16 mouse cellular contexts compared by ENCODE assay signal in genomic region chr15:79128208-79128607, GRCm38 (mm10). TPM values are rescaled to one million over a fixed set of nuclear protein-coding genes. Genes with fewer than 3 reads are reported as not detected.
DNase-seq lines count a peak whose midpoint lies in the region; ATAC-seq and TF ChIP-seq lines count a peak whose summit lies in the region.
"Had no signal": no experiment of that assay in that cellular context is flagged by ENCODE, and none has a peak within 500 bp of the region (broad histone marks: within the 10 kb centered on the region; RNA-seq: fewer than 3 reads in every experiment).

No protein-coding gene starts in this region.

- TF ChIP-seq CTCF in heart, postnatal 0 days (IDR thresholded peaks at IDR 0.05; ENCODE audit: low read depth), result peak; percentile 44
- TF ChIP-seq CTCF in lung, postnatal 0 days (IDR thresholded peaks at IDR 0.05), result peak; percentile 67

- H3K27ac ChIP-seq in heart, postnatal 0 days (ENCODE audit: low read depth), result no peak overlapping the region
- no peak overlapping the region for H3K27ac ChIP-seq in lung, postnatal 0 days (ENCODE audit: low read length)
- H3K27ac ChIP-seq: embryonic facial prominence, embryonic 15.5 days had no signal

- WGBS in heart, postnatal 0 days, result 94% methylated on average over 5 of the region's 5 CpGs
- 94% methylated on average over 5 of the region's 5 CpGs for WGBS in lung, postnatal 0 days

- H3K27me3 ChIP-seq in heart, postnatal 0 days (ENCODE audit: control insufficient read depth, insufficient read depth, low read length), result no peaks in the 10 kb centered on the region
- no peaks in the 10 kb centered on the region for H3K27me3 ChIP-seq in lung, postnatal 0 days (replicated peaks; ENCODE audit: insufficient read depth, low read length)
- H3K27me3 ChIP-seq: embryonic facial prominence, embryonic 15.5 days had no signal

- no peak for TF ChIP-seq EP300 in heart, postnatal 0 days (IDR thresholded peaks at IDR 0.05; ENCODE audit: low read depth)
- no peak for TF ChIP-seq EP300 in lung, postnatal 0 days (IDR thresholded peaks at IDR 0.05)

- peaks cover 35% of the 10 kb centered on the region for H3K4me1 ChIP-seq in heart, postnatal 0 days (ENCODE audit: control insufficient read depth, insufficient read depth)
- H3K4me1 ChIP-seq in lung, postnatal 0 days (ENCODE audit: insufficient read depth, low read depth, low read length), result peaks cover 14% of the 10 kb centered on the region

- H3K36me3 ChIP-seq in heart, postnatal 0 days (replicated peaks; ENCODE audit: control insufficient read depth, insufficient read depth, low read length), result peaks cover 84% of the 10 kb centered on the region
- H3K36me3 ChIP-seq in lung, postnatal 0 days (ENCODE audit: insufficient read depth, low read length), result peaks cover 39% of the 10 kb centered on the region

- H3K4me2 ChIP-seq in heart, postnatal 0 days (ENCODE audit: low read depth, low read length), result no peak overlapping the region
- H3K4me2 ChIP-seq in lung, postnatal 0 days (replicated peaks; ENCODE audit: low read depth, low read length), result no peak overlapping the region
- H3K4me2 ChIP-seq: embryonic facial prominence, embryonic 15.5 days had no signal

- no peaks in the 10 kb centered on the region for H3K9me3 ChIP-seq in heart, postnatal 0 days (replicated peaks; ENCODE audit: control insufficient read depth, low read length)
- H3K9me3 ChIP-seq in lung, postnatal 0 days (ENCODE audit: low read length), result no peaks in the 10 kb centered on the region
- H3K9me3 ChIP-seq: embryonic facial prominence, embryonic 15.5 days had no signal

- no peak overlapping the region for H3K9ac ChIP-seq in heart, postnatal 0 days (replicated peaks; ENCODE audit: low read depth, low read length)
- H3K9ac ChIP-seq in lung, postnatal 0 days (replicated peaks; ENCODE audit: low read depth), result no peak overlapping the region
- H3K9ac ChIP-seq: embryonic facial prominence, embryonic 15.5 days had no signal

- DNase-seq in heart, postnatal 0 days (ENCODE audit: low spot score), result no peak
- DNase-seq in heart, adult 9 months (ENCODE audit: low spot score in 2 of 2), result no peak
- DNase-seq in lung, postnatal 0 days (ENCODE audit: low spot score), result no peak
- no peak for DNase-seq in lung, postnatal 14 days
- DNase-seq in ES-CJ7 (ENCODE audit: low read depth, low spot score), result peak; percentile 75
- DNase-seq in naive thymus-derived CD4-positive, alpha-beta T cell, adult 2 months (ENCODE audit: low read depth), result peak; percentile 41
- no peak for DNase-seq in left cerebral cortex, adult 11 months (ENCODE audit: low spot score)
- DNase-seq: cerebellum, postnatal 14 days; gastrocnemius, postnatal 36 days; heart, postnatal 36 days; kidney, adult 18-20 months; thymus, postnatal 36 days had no signal

- no peak for ATAC-seq in heart, postnatal 0 days (ENCODE audit: insufficient read depth, low read depth)
- no peak for ATAC-seq in lung, postnatal 0 days
- ATAC-seq in activated CD4-positive, CD25-positive, alpha-beta regulatory T cell, adult 4 months, result no peak
- ATAC-seq: forebrain, embryonic 16.5 days had no signal

- H3K4me3 ChIP-seq in heart, postnatal 0 days (ENCODE audit: low read depth, low read length), result no peak overlapping the region
- H3K4me3 ChIP-seq in lung, postnatal 0 days (ENCODE audit: low read depth, low read length), result no peak overlapping the region
- H3K4me3 ChIP-seq: embryonic facial prominence, embryonic 15.5 days had no signal

RNA-seq across cellular contexts. Expression of gene Polr2f, which starts 12.6 kb away (rescaled TPM):
- 50.2 and 84.8 TPM in 2 replicates for total RNA-seq in heart, postnatal 0 days (2014; rRNA removed; ENCODE audit: low replicate concordance)
- polyA plus RNA-seq in heart, postnatal 0 days (2015; fragmentation: Nextera tagmentation; extraction: Ambion mirVana), result 271 and 286 TPM in 2 replicates
- 243 and 261 TPM in 2 replicates for polyA plus RNA-seq in lung, postnatal 0 days (2015; fragmentation: Nextera tagmentation; extraction: Ambion mirVana)
- polyA plus RNA-seq in activated CD4-positive, CD25-positive, alpha-beta regulatory T cell, adult 4 months (2017; shearing (Covaris generic)), result 100 to 1,000 TPM; 105 to 132 TPM

RNA-seq across cellular contexts. Expression of gene 1700088E04Rik, which starts 12.8 kb away (rescaled TPM):
- 2.2 TPM in 1 of 2 replicates, not detected in the other for total RNA-seq in heart, postnatal 0 days (2014; rRNA removed; ENCODE audit: low replicate concordance)
- 8.8 and 10.7 TPM in 2 replicates for polyA plus RNA-seq in heart, postnatal 0 days (2015; fragmentation: Nextera tagmentation; extraction: Ambion mirVana)
- polyA plus RNA-seq in lung, postnatal 0 days (2015; fragmentation: Nextera tagmentation; extraction: Ambion mirVana), result 29.8 and 30.4 TPM in 2 replicates
- polyA plus RNA-seq in activated CD4-positive, CD25-positive, alpha-beta regulatory T cell, adult 4 months (2017; shearing (Covaris generic)), result 1 to 10 TPM; 7.0 to 7.3 TPM
- total RNA-seq: megakaryocyte, adult 5-6 weeks had no signal

RNA-seq across cellular contexts. Expression of gene Micall1, which starts 19.5 kb away (rescaled TPM):
- total RNA-seq in heart, postnatal 0 days (2014; rRNA removed; ENCODE audit: low replicate concordance), result 45.9 and 52.9 TPM in 2 replicates
- 13.2 and 19.0 TPM in 2 replicates for polyA plus RNA-seq in heart, postnatal 0 days (2015; fragmentation: Nextera tagmentation; extraction: Ambion mirVana)
- polyA plus RNA-seq in lung, postnatal 0 days (2015; fragmentation: Nextera tagmentation; extraction: Ambion mirVana), result 8.4 and 9.1 TPM in 2 replicates
- polyA plus RNA-seq in activated CD4-positive, CD25-positive, alpha-beta regulatory T cell, adult 4 months (2017; shearing (Covaris generic)), result 10 to 100 TPM; 11.1 to 11.3 TPM

RNA-seq across cellular contexts. Expression of gene Sox10, which starts 36.8 kb away (rescaled TPM):
- total RNA-seq in heart, postnatal 0 days (2014; rRNA removed; ENCODE audit: low replicate concordance), result 0.31 and 0.53 TPM in 2 replicates
- 0.12 and 0.34 TPM in 2 replicates for polyA plus RNA-seq in heart, postnatal 0 days (2015; fragmentation: Nextera tagmentation; extraction: Ambion mirVana)
- 0.11 and 0.31 TPM in 2 replicates for polyA plus RNA-seq in lung, postnatal 0 days (2015; fragmentation: Nextera tagmentation; extraction: Ambion mirVana)
- not detected for polyA plus RNA-seq in activated CD4-positive, CD25-positive, alpha-beta regulatory T cell, adult 4 months (2017; shearing (Covaris generic))
- total RNA-seq: megakaryocyte, adult 5-6 weeks had no signal

RNA-seq across cellular contexts. Expression of gene Eif3l, which starts 53.2 kb away (rescaled TPM):
- total RNA-seq in heart, postnatal 0 days (2014; rRNA removed; ENCODE audit: low replicate concordance), result 183 and 210 TPM in 2 replicates
- 114 and 123 TPM in 2 replicates for polyA plus RNA-seq in heart, postnatal 0 days (2015; fragmentation: Nextera tagmentation; extraction: Ambion mirVana)
- polyA plus RNA-seq in lung, postnatal 0 days (2015; fragmentation: Nextera tagmentation; extraction: Ambion mirVana), result 99.3 and 101 TPM in 2 replicates
- 100 to 1,000 TPM; 241 to 298 TPM for polyA plus RNA-seq in activated CD4-positive, CD25-positive, alpha-beta regulatory T cell, adult 4 months (2017; shearing (Covaris generic))

Comparison
In these comparisons a context has a peak if more than half of its experiments do, and no peak if none do; other contexts are left out.
1. DNase-seq: peak in ES-CJ7 (single experiment) and naive thymus-derived CD4-positive, alpha-beta T cell, adult 2 months (single experiment); none in heart, postnatal 0 days (single experiment), heart, adult 9 months (0 of 2), lung, postnatal 0 days (single experiment), lung, postnatal 14 days (single experiment) and left cerebral cortex, adult 11 months (single experiment).